Mouse (Mus musculus) heart, embryonic 10.5 days (tissue): ENCODE data around the gene Ube4b. TPM values are rescaled to one million over a fixed set of nuclear protein-coding genes. Genes with fewer than 3 reads are reported as not detected.

Source experiments
- DNase-seq: peaks from one replicate; pipeline ENCODE4 v3.0.0-alpha.2; 2017; ENCODE audit warnings: low spot score
- H3K27ac ChIP-seq: fragments of 300-500 bp; sonication (generic); 2 replicates; pipeline ENCODE4 v1.5.1; 2016; ENCODE audit warnings: mild to moderate bottlenecking
- H3K27me3 ChIP-seq: fragments of 300-500 bp; sonication (generic); 2 replicates; pipeline ENCODE4 v1.6.1; 2016; ENCODE audit warnings: mild to moderate bottlenecking; ENCODE audit not compliant: poor library complexity, insufficient read depth, severe bottlenecking
- H3K36me3 ChIP-seq: fragments of 300-500 bp; sonication (generic); 2 replicates; pipeline ENCODE4 v1.6.1; 2016; ENCODE audit warnings: mild to moderate bottlenecking, moderate library complexity
- H3K4me1 ChIP-seq: fragments of 300-500 bp; sonication (generic); 2 replicates; pipeline ENCODE4 v1.6.1; 2016; ENCODE audit warnings: mild to moderate bottlenecking
- H3K4me3 ChIP-seq: fragments of 300-500 bp; sonication (generic); 2 replicates; pipeline ENCODE4 v1.5.1; 2016; ENCODE audit warnings: mild to moderate bottlenecking, moderate library complexity
- H3K9me3 ChIP-seq: fragments of 300-500 bp; sonication (generic); 2 replicates; pipeline ENCODE4 v1.6.1; 2016; ENCODE audit warnings: mild to moderate bottlenecking, moderate library complexity
- WGBS: fragments of 180-500 bp; shearing (Covaris S2); methylation state at CpG from one replicate; pipeline ENCODE4 v1.1.7; 2016; 5-methylcytosine and 5-hydroxymethylcytosine counted together
- polyA plus RNA-seq: library from polyadenylated mRNA; unstranded; fragments of >200 nt; fragmentation: Nextera tagmentation; extraction: Ambion mirVana; gene quantifications from 2 replicates; pipeline ENCODE4 v1.2.1, GENCODE M21; 2016

The Ube4b gene
- polyA plus RNA-seq, 1 experiment from 2014 or later: 62.9 TPM

GRCm38 (mm10) chr4:149400878-149401590 lies 25.5 kb downstream of the Ube4b start:
- Histone ChIP-seq H3K36me3 (peaks cover 21% of the 10 kb centered on the region), H3K4me1 (peaks cover 96% of the 10 kb centered on the region), H3K4me3 (no peak overlapping the region), H3K9me3 (no peaks in the 10 kb centered on the region), H3K27ac (peak overlapping the region; percentile 75), H3K27me3 (no peaks in the 10 kb centered on the region)
- 58% methylated on average over 12 of the region's 12 CpGs for WGBS
- DNase-seq: no peak

GRCm38 (mm10) chr4:149399331-149399910 lies 27.1 kb downstream of the Ube4b start:
- peak overlapping the region; percentile 38 for H3K4me3 ChIP-seq
- DNase-seq: peak; percentile 94

GRCm38 (mm10) chr4:149398181-149398735 lies 28.3 kb downstream of the Ube4b start:
- H3K27ac ChIP-seq: peak overlapping the region; percentile 86
- no peak for DNase-seq
- no peaks in the 10 kb centered on the region for H3K9me3 ChIP-seq
- WGBS: 76% methylated on average over 9 of the region's 9 CpGs
- H3K4me1 ChIP-seq: peaks cover 93% of the 10 kb centered on the region
- H3K36me3 ChIP-seq: peaks cover 23% of the 10 kb centered on the region
- H3K4me3 ChIP-seq: no peak overlapping the region
- no peaks in the 10 kb centered on the region for H3K27me3 ChIP-seq

More at GRCm38 (mm10) chr4:149399331-149399910, 27.1 kb downstream of the Ube4b start:
- WGBS: 26% methylated on average over 4 of the region's 4 CpGs
- Histone ChIP-seq H3K27me3 (no peaks in the 10 kb centered on the region), H3K36me3 (peaks cover 23% of the 10 kb centered on the region), H3K27ac (peak overlapping the region; percentile 86), H3K9me3 (no peaks in the 10 kb centered on the region), H3K4me1 (peaks cover 94% of the 10 kb centered on the region)

GRCm38 (mm10) chr4:149396433-149397306 lies 29.9 kb downstream of the Ube4b start:
- H3K27me3 ChIP-seq: no peaks in the 10 kb centered on the region
- peak; percentile 84 for DNase-seq
- 27% methylated on average over 21 of the region's 21 CpGs for WGBS
- peak overlapping the region; percentile 83 for H3K27ac ChIP-seq
- H3K36me3 ChIP-seq: peaks cover 30% of the 10 kb centered on the region
- no peaks in the 10 kb centered on the region for H3K9me3 ChIP-seq
- H3K4me3 ChIP-seq: 0 out of 2 replicates have a peak overlapping the region, but pooled peaks have one; percentile 3
- H3K4me1 ChIP-seq: peaks cover 87% of the 10 kb centered on the region

DNA sequence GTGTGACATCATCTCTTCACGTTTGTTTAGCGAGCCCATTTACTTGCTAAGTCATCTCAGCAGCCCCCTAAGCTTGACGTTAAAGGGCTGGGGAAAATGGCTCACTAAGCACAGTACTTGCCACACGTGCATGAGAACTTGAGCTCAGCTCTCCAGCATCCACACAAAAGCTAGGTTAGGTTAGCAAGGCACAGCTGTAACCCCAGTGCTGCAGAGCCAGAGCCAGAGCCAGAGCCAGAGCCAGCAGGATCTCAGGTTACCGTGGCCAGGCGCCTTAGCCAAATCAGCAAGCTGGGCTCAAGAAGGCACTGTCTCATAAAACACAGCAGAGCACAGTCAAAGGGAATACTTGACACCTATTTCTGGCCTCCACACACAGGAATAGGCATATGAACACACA lies 31.0 kb downstream of the Ube4b start:
- Histone ChIP-seq H3K27ac (0 out of 2 replicates have a peak overlapping the region, but pooled peaks have one; percentile 30), H3K4me3 (no peak overlapping the region), H3K9me3 (no peaks in the 10 kb centered on the region), H3K4me1 (peaks cover 77% of the 10 kb centered on the region), H3K27me3 (no peaks in the 10 kb centered on the region), H3K36me3 (peaks cover 40% of the 10 kb centered on the region)
- no peak for DNase-seq
- 69% methylated on average over 6 of the region's 6 CpGs for WGBS

DNA sequence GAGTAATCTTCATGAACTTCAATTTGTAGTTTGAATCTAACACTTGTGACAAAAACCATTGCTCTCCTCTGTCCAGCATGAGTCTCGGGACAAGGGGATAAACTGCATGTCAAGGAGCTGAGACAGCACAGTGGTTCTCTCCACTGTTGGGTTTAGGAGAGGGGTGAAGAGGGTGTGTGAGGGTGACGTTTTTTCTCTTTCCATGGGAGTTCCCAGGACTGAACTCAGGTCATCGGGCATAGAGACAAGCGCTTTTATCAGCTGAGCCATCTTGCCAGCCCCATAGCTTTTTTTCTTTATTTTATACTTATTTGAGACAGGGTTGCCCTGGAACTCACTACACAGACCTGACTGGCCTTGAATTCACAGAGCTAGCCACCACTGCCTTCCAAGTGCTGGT lies 32.3 kb downstream of the Ube4b start:
- Histone ChIP-seq H3K4me3 (no peak overlapping the region), H3K4me1 (peaks cover 67% of the 10 kb centered on the region), H3K36me3 (peaks cover 53% of the 10 kb centered on the region), H3K27me3 (no peaks in the 10 kb centered on the region), H3K9me3 (no peaks in the 10 kb centered on the region), H3K27ac (no peak overlapping the region)
- DNase-seq: no peak
- WGBS: 77% methylated on average over 4 of the region's 4 CpGs

DNA sequence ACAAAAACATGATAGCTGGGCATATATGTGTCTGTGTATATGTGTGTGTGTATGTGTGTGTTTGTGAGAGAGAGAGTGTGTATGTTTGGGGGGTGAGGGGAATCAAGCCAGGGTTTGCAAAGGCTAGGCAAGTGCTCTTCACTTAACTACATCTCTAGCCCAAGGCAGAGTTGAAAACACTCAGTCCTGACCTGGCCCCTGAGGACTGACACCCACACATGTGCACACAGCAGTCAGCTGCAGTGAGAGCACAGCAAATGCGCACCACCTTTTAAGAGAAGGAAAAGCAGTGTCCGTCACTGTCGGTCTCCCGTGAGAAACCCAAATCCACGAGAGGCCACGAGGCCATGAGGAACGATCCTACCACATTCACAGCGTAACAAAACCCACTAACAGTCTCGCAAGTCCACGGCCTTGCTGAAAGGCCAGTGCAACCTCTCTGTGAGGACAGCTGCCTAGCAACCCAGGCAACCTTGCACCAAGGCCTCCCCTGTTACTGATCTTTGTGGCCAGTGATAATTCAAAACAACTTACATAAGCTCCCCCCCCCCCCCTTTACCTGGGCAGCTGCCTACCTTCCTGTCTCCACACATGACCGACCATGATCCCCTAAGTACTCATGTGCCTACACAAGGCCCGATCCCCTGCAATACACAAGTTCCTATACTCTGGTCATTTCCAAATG lies 33.1 kb downstream of the Ube4b start:
- Histone ChIP-seq H3K4me3 (no peak overlapping the region), H3K27ac (peak overlapping the region; percentile 7; the same call in 1 of the 2 replicates), H3K36me3 (peaks cover 52% of the 10 kb centered on the region), H3K9me3 (no peaks in the 10 kb centered on the region), H3K27me3 (no peaks in the 10 kb centered on the region), H3K4me1 (peaks cover 58% of the 10 kb centered on the region)
- WGBS: 84% methylated on average over 12 of the region's 12 CpGs
- no peak for DNase-seq

DNA sequence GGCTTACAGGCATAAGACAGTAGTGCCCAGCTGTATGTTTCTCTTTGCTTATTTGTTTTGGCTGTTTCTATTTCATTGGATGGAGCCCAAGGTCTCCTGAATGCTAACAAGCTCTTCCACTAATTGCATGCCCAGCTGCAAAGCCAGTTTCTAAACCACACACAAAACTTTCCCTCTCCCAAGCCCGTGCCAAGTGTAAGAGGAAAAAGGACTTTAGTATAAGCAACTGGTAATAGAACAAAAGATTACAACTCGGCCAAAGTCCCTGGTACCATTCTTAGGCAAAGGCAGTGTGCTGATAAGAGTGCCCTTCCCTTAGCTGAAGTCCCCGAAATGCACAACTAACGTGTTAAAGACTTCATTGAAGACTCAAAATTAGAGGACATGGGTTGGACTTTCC lies 34.2 kb downstream of the Ube4b start:
- peaks cover 47% of the 10 kb centered on the region for H3K36me3 ChIP-seq

GRCm38 (mm10) chr4:149381001-149381400 lies 45.5 kb downstream of the Ube4b start:
- WGBS: 83% methylated on average over 7 of the region's 7 CpGs
- H3K4me1 ChIP-seq: peaks cover 7% of the 10 kb centered on the region; the same call in 1 of the 2 replicates
- DNase-seq: no peak
- no peaks in the 10 kb centered on the region for H3K9me3 ChIP-seq
- no peak overlapping the region for H3K4me3 ChIP-seq
- no peak overlapping the region for H3K27ac ChIP-seq
- peaks cover 93% of the 10 kb centered on the region for H3K36me3 ChIP-seq
- H3K27me3 ChIP-seq: no peaks in the 10 kb centered on the region

More for the DNA sequence above, 34.2 kb downstream of the Ube4b start:
- WGBS: 66% methylated on average over 4 of the region's 4 CpGs
- no peak for DNase-seq
- Histone ChIP-seq H3K27me3 (no peaks in the 10 kb centered on the region), H3K27ac (no peak overlapping the region), H3K4me3 (no peak overlapping the region), H3K4me1 (peaks cover 47% of the 10 kb centered on the region), H3K9me3 (no peaks in the 10 kb centered on the region)

DNA sequence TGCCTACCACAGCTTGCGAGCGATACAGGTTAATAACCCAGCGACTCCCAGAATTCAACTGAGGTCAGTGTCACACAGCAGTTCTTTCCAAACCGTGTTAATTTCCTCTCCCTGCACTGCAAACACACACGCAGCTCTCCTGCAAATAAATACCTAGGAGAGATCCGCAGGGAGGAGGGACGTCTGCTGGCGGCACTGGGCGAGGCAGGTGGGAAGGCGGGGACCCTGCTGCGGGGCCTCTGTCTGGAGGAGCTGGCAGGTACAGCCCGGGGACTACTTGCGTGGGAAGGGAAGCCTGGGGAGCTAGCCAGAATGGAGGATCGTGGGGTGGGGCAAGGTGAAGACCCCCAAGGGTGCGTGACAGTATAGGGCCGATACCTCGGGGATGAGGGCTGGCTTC lies 46.7 kb downstream of the Ube4b start:
- 95% methylated on average over 17 of the region's 17 CpGs for WGBS
- Histone ChIP-seq H3K4me1 (peaks cover 7% of the 10 kb centered on the region; the same call in 1 of the 2 replicates), H3K27ac (0 out of 2 replicates have a peak overlapping the region, but pooled peaks have one; percentile 10), H3K27me3 (no peaks in the 10 kb centered on the region), H3K36me3 (peaks cover 88% of the 10 kb centered on the region), H3K9me3 (no peaks in the 10 kb centered on the region), H3K4me3 (no peak overlapping the region)
- no peak for DNase-seq

DNA sequence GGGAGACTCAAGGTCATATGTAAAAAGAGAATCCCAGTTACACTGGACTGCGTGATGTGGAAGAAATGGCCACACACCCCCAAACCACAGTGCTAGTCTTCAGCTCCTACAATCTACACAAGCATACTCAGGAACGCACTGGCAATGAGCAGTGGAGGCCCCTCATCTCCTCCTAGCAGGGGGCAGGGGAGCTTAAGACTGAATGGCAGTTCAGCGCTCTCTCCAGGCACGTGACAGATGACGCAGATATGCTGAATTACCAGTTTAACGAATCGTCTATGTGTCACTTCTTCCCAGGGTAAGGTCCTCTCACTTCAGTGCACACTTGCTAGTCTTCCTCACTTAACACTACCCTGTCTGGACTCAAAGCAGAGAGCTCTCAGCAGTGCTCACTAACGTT lies 47.7 kb downstream of the Ube4b start:
- Histone ChIP-seq H3K36me3 (peaks cover 88% of the 10 kb centered on the region), H3K4me1 (peaks cover 7% of the 10 kb centered on the region; the same call in 1 of the 2 replicates), H3K9me3 (no peaks in the 10 kb centered on the region), H3K27me3 (no peaks in the 10 kb centered on the region), H3K4me3 (no peak overlapping the region), H3K27ac (no peak overlapping the region)
- no peak for DNase-seq
- 78% methylated on average over 8 of the region's 8 CpGs for WGBS

GRCm38 (mm10) chr4:149376034-149376433 lies 50.5 kb downstream of the Ube4b start:
- Histone ChIP-seq H3K4me3 (no peak overlapping the region), H3K27me3 (no peaks in the 10 kb centered on the region), H3K36me3 (peaks cover 87% of the 10 kb centered on the region), H3K9me3 (no peaks in the 10 kb centered on the region), H3K4me1 (peaks cover 7% of the 10 kb centered on the region; the same call in 1 of the 2 replicates), H3K27ac (no peak overlapping the region)
- 87% methylated on average over 10 of the region's 10 CpGs for WGBS
- DNase-seq: no peak
